Mouse (Mus musculus) cerebellum, postnatal 25 days (tissue): ENCODE data around the gene Gm9821.

ENCODE experiments used
- DNase-seq, 2 experiments: peaks; one replicate each; pipeline ENCODE4 v3.0.0; 2021; ENCODE audit warnings: mixed read lengths in 2 of 2

Gene Gm9821

GRCm38 (mm10) chr2:91927826-91928533, 17.5 kb upstream of the Gm9821 start:
- DNase-seq = peak; percentile 87 to 93

- peak; percentile 57 to 60 for DNase-seq
Observed at GRCm38 (mm10) chr2:91928534-91929350, 16.8 kb upstream of the Gm9821 start.

GRCm38 (mm10) chr2:91929455-91929854, 16.0 kb upstream of the Gm9821 start:
- no peak for DNase-seq

GRCm38 (mm10) chr2:91929936-91930335, 15.6 kb upstream of the Gm9821 start:
- peak; percentile 73 to 83 for DNase-seq

- peak; percentile 40 to 46 for DNase-seq
Observed at GRCm38 (mm10) chr2:91930761-91931291, 14.7 kb upstream of the Gm9821 start.

- DNase-seq = peak; percentile 52 to 67
Observed at GRCm38 (mm10) chr2:91931328-91932159, 14.0 kb upstream of the Gm9821 start.

- peak in 1 of 2 experiments; percentile 49 for DNase-seq
Observed at GRCm38 (mm10) chr2:91932160-91932711, 13.3 kb upstream of the Gm9821 start, which contains the start of gene Mdk. TSS of gene Mdk (minus strand) at chr2:91932297.

GRCm38 (mm10) chr2:91932737-91933350, 12.7 kb upstream of the Gm9821 start:
- DNase-seq = peak; percentile 75 to 78

GRCm38 (mm10) chr2:91933471-91933870, 12.0 kb upstream of the Gm9821 start:
- peak; percentile 85 to 86 for DNase-seq

- DNase-seq = peak in 1 of 2 experiments; percentile 39
Observed at GRCm38 (mm10) chr2:91934016-91934415, 11.5 kb upstream of the Gm9821 start.

GRCm38 (mm10) chr2:91934826-91935525, 10.5 kb upstream of the Gm9821 start:
- peak; percentile 75 to 76 for DNase-seq

GRCm38 (mm10) chr2:91936154-91936553, 9.3 kb upstream of the Gm9821 start:
- DNase-seq = peak in 1 of 2 experiments; percentile 44

GRCm38 (mm10) chr2:91939303-91939935, 6.1 kb upstream of the Gm9821 start:
- peak; percentile 24 to 34 for DNase-seq

GRCm38 (mm10) chr2:91942356-91942755, 3.1 kb upstream of the Gm9821 start:
- peak; percentile 28 to 55 for DNase-seq

- DNase-seq = peak; percentile 89 to 90
Observed at GRCm38 (mm10) chr2:91944170-91944950, 1.1 kb upstream of the Gm9821 start.

- DNase-seq = peak; percentile 68 to 74
Observed at GRCm38 (mm10) chr2:91946836-91947235, 1.3 kb downstream of the Gm9821 start.

- DNase-seq = peak; percentile 68 to 71
Observed at GRCm38 (mm10) chr2:91947397-91948150, 2.1 kb downstream of the Gm9821 start.

GRCm38 (mm10) chr2:91948151-91948509, 2.6 kb downstream of the Gm9821 start:
- no peak for DNase-seq

GRCm38 (mm10) chr2:91948792-91949241, 3.3 kb downstream of the Gm9821 start:
- DNase-seq = peak; percentile 63 to 74
